Mouse (Mus musculus) embryonic facial prominence, embryonic 13.5 days (tissue): ENCODE results near the gene Rhbdd3. TPM values are rescaled to one million over a fixed set of nuclear protein-coding genes. Genes with fewer than 3 reads are reported as not detected.

Experiments
- ATAC-seq: fragments of 200-750 bp; cut with Nextera tagmentation; 2 replicates; pipeline ENCODE4 v1.8.0; 2017; ENCODE audit warnings: low read depth; ENCODE audit not compliant: insufficient number of reproducible peaks, insufficient read depth, low FRiP score, low TSS enrichment
- H3K27ac ChIP-seq: fragments of 300-500 bp; sonication (generic); 2 replicates; pipeline ENCODE4 v1.5.1; 2015; ENCODE audit warnings: moderate library complexity, mild to moderate bottlenecking, inconsistent platforms
- H3K27me3 ChIP-seq: fragments of 300-500 bp; sonication (generic); 2 replicates; pipeline ENCODE4 v1.6.1; 2015; ENCODE audit warnings: mild to moderate bottlenecking, inconsistent platforms
- H3K36me3 ChIP-seq: fragments of 300-500 bp; sonication (generic); 2 replicates; pipeline ENCODE4 v1.6.1; 2015; ENCODE audit warnings: mild to moderate bottlenecking, inconsistent platforms
- H3K4me1 ChIP-seq: fragments of 300-500 bp; sonication (generic); 2 replicates; pipeline ENCODE4 v1.6.1; 2015; ENCODE audit warnings: inconsistent platforms
- H3K4me2 ChIP-seq: fragments of 300-500 bp; sonication (generic); 2 replicates; pipeline ENCODE4 v1.6.1; 2015; ENCODE audit warnings: moderate library complexity, mild to moderate bottlenecking, inconsistent platforms
- H3K4me3 ChIP-seq: fragments of 300-500 bp; sonication (generic); 2 replicates; pipeline ENCODE4 v1.5.1; 2015; ENCODE audit warnings: mild to moderate bottlenecking, inconsistent platforms
- H3K9ac ChIP-seq: fragments of 300-500 bp; sonication (generic); 2 replicates; pipeline ENCODE4 v1.6.1; 2015; ENCODE audit warnings: mild to moderate bottlenecking, inconsistent platforms
- H3K9me3 ChIP-seq: fragments of 300-500 bp; sonication (generic); 2 replicates; pipeline ENCODE4 v1.6.1; 2016; ENCODE audit warnings: inconsistent platforms
- WGBS: fragments of 180-500 bp; shearing (Covaris S2); methylation state at CpG from one replicate; pipeline ENCODE4 v1.1.7; 2015; ENCODE audit warnings: mixed read lengths; 5-methylcytosine and 5-hydroxymethylcytosine counted together
- polyA plus RNA-seq: library from polyadenylated mRNA; unstranded; fragments of >200 nt; fragmentation: Nextera tagmentation; extraction: Ambion mirVana; gene quantifications from 2 replicates; pipeline ENCODE4 v1.2.1, GENCODE M21; 2015

The Rhbdd3 gene
- polyA plus RNA-seq, 1 experiment from 2014 or later = 27.9 TPM

DNA sequence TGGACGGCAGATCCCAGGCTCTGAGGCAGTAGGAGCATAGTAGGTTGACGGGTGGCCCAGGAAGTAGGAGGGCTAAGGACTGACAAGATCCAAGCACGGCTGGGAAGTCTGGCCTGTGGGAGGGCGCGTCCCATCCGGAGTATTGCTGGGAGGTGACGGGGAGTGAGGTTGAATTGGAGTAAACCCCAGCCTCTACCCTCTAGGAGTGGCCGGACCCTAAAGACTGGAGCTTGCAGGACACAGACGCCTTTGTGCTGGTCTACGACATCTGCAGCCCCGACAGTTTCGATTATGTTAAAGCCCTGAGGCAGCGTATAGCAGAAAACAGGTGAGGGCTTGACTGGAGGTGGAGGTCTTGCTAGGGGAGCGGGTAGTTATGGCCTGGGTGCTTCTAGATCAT, 39.5 kb upstream of the Rhbdd3 start:
- H3K27me3 ChIP-seq = peaks cover 95% of the 10 kb centered on the region
- no peaks in the 10 kb centered on the region for H3K9me3 ChIP-seq
- H3K4me1 ChIP-seq = peaks cover 61% of the 10 kb centered on the region
- H3K9ac ChIP-seq = no peak overlapping the region
- H3K4me2 ChIP-seq = peak overlapping the region; percentile 20; the same call in 1 of the 2 replicates
- no peak for ATAC-seq
- WGBS = 10% methylated on average over 14 of the region's 14 CpGs
- peak overlapping the region; percentile 14; the same call in 1 of the 2 replicates for H3K4me3 ChIP-seq
- no peak overlapping the region for H3K27ac ChIP-seq
- H3K36me3 ChIP-seq = peaks cover 6% of the 10 kb centered on the region; the same call in 1 of the 2 replicates

DNA sequence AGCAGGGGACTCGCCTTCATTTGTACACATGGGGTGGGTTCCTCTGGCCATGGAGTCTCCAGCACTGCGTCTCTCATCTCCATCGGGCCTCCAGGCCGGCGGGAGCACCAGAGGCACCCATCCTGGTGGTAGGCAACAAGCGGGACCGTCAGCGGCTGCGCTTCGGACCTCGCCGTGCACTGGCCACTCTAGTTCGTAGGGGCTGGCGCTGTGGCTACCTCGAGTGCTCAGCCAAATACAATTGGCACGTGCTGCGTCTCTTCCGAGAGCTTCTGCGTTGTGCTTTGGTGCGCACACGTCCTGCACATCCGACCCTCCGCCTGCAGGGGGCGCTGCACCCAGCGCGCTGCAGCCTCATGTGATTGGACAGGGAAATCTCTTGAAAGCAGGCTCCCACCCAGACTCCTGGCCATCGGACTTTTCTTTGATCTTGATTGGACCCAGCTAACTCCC, 39.0 kb upstream of the Rhbdd3 start:
- Histone ChIP-seq H3K27me3 (peaks cover 100% of the 10 kb centered on the region), H3K9me3 (no peaks in the 10 kb centered on the region), H3K36me3 (peaks cover 6% of the 10 kb centered on the region; the same call in 1 of the 2 replicates), H3K4me3 (peak overlapping the region; percentile 14; the same call in 1 of the 2 replicates), H3K9ac (no peak overlapping the region), H3K4me1 (peaks cover 66% of the 10 kb centered on the region), H3K4me2 (peak overlapping the region; percentile 20; the same call in 1 of the 2 replicates), H3K27ac (no peak overlapping the region)
- WGBS = 10% methylated on average over 27 of the region's 27 CpGs
- ATAC-seq = no peak

DNA sequence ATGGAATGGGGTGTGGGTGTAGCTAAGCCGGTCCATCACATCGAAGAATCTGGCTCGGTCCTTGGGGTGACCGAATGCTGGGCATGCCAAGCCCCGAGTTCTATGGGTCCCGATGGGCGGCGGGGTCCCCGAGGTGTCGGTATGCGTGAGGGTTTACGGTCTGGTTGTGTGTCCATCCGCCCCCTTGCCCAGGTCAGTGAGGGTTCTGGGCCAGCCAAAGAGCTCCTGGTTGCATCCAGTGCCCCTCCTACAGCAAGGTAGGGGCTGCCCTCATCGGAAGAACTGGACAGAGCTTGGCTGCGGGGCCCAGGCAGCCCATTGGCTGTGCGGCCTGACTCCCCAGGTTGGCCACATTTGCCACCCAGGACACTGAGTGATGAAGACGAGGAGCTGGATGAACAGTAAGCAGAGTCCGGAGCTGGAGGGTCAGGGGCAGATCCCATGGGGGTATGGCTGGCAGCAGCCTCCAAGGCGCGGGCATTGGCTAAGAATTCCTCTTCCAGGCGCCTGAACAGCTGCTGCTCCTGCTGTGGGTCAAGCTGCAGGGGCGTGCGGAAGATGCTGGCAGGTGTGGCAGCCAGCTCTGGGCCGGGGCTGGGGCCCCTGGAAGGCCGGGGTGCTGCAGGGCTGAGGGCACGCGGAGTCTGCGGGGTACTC, 37.8 kb upstream of the Rhbdd3 start:
- H3K9ac ChIP-seq = peak overlapping the region; percentile 71; the same call in 1 of the 2 replicates
- H3K4me3 ChIP-seq = peak overlapping the region; percentile 42
- peaks cover 89% of the 10 kb centered on the region for H3K27me3 ChIP-seq
- no peak for ATAC-seq
- H3K4me1 ChIP-seq = peaks cover 69% of the 10 kb centered on the region
- H3K36me3 ChIP-seq = peaks cover 6% of the 10 kb centered on the region; the same call in 1 of the 2 replicates
- H3K27ac ChIP-seq = no peak overlapping the region
- peak overlapping the region; percentile 95 for H3K4me2 ChIP-seq
- 54% methylated on average over 28 of the region's 28 CpGs for WGBS
- H3K9me3 ChIP-seq = no peaks in the 10 kb centered on the region

- ATAC-seq = peak; percentile 9; the same call in 1 of the 2 replicates
- H3K4me1 ChIP-seq = peaks cover 67% of the 10 kb centered on the region
- H3K36me3 ChIP-seq = peaks cover 6% of the 10 kb centered on the region; the same call in 1 of the 2 replicates
Measured at GRCm38 (mm10) chr11:5061413-5062139, 37.1 kb upstream of the Rhbdd3 start.

DNA sequence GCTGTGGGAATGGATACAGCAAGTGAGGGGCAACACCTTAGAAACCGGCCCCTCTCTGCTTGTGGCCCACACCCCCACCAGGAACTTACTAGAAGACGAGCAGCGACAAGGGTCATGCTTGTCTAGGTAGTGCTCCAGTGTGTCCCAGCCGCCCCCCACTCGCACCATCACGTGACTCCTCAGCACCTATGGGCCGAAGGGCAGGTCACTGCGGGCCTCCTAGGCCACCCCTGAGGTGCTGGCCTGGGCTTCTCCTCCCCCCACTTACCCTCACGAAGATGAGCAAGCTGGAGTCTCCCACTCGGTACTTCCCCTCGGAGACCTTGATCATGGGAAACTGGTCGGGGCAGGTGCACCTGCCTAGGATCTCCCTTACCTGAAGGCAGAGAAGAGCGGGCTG, 36.4 kb upstream of the Rhbdd3 start:
- Histone ChIP-seq H3K4me3 (peak overlapping the region; percentile 42), H3K9ac (peak overlapping the region; percentile 71), H3K9me3 (no peaks in the 10 kb centered on the region), H3K36me3 (peaks cover 6% of the 10 kb centered on the region; the same call in 1 of the 2 replicates), H3K27me3 (peaks cover 75% of the 10 kb centered on the region), H3K27ac (no peak overlapping the region), H3K4me2 (peak overlapping the region; percentile 95), H3K4me1 (peaks cover 66% of the 10 kb centered on the region)
- 16% methylated on average over 13 of the region's 13 CpGs for WGBS
- ATAC-seq = no peak

More at GRCm38 (mm10) chr11:5061413-5062139, 37.1 kb upstream of the Rhbdd3 start:
- H3K4me3 ChIP-seq = peak overlapping the region; percentile 42
- peaks cover 82% of the 10 kb centered on the region for H3K27me3 ChIP-seq
- no peaks in the 10 kb centered on the region for H3K9me3 ChIP-seq
- peak overlapping the region; percentile 71 for H3K9ac ChIP-seq
- no peak overlapping the region for H3K27ac ChIP-seq
- WGBS = 2% methylated on average over 62 of the region's 62 CpGs
- H3K4me2 ChIP-seq = peak overlapping the region; percentile 95

DNA sequence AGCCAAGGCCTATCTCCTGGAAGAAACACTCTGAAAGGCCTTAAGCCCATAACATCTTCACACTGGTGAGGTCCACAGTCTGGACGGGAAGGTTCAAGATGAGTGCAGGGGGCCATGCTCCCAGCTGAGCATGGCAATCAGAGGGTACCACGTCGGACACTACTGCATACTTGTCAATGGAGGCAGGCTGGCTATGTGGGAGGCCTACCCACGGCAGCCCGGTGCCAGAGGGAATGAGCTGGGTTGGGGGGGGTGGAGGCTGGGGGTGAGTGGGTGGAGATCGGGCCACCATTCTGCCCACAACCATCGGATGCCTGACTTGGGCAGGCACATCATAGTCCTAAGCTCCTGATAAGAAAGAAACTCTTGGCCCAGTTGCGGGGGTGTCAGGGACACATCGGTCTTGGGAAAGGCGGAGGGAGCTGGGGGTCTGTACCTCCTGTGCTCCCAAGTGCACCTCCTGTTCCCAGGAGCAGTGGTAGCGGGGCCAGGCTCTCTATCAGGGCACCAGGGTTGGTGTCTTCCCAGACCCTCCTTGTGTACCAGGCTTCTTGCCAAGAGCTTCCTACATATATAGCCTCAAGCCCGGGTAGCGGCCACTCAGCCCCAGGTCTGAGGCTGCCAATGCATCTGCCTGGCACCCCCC, 35.7 kb upstream of the Rhbdd3 start:
- H3K9me3 ChIP-seq = no peaks in the 10 kb centered on the region
- peak overlapping the region; percentile 95 for H3K4me2 ChIP-seq
- no peak overlapping the region for H3K27ac ChIP-seq
- peaks cover 8% of the 10 kb centered on the region for H3K36me3 ChIP-seq
- no peak overlapping the region for H3K9ac ChIP-seq
- no peak for ATAC-seq
- H3K27me3 ChIP-seq = peaks cover 68% of the 10 kb centered on the region
- H3K4me3 ChIP-seq = peak overlapping the region; percentile 42; the same call in 1 of the 2 replicates
- peaks cover 60% of the 10 kb centered on the region for H3K4me1 ChIP-seq
- 62% methylated on average over 13 of the region's 13 CpGs for WGBS

GRCm38 (mm10) chr11:5063561-5064281, 35.0 kb upstream of the Rhbdd3 start:
- Histone ChIP-seq H3K4me2 (peak overlapping the region; percentile 95), H3K36me3 (peaks cover 16% of the 10 kb centered on the region), H3K27ac (no peak overlapping the region), H3K4me1 (peaks cover 55% of the 10 kb centered on the region), H3K9ac (peak overlapping the region; percentile 86), H3K4me3 (peak overlapping the region; percentile 76), H3K9me3 (no peaks in the 10 kb centered on the region), H3K27me3 (peaks cover 61% of the 10 kb centered on the region)
- no peak for ATAC-seq
- 48% methylated on average over 31 of the region's 31 CpGs for WGBS

GRCm38 (mm10) chr11:5064282-5065055, 34.3 kb upstream of the Rhbdd3 start:
- peaks cover 23% of the 10 kb centered on the region for H3K36me3 ChIP-seq
- peak overlapping the region; percentile 86 for H3K9ac ChIP-seq
- H3K9me3 ChIP-seq = no peaks in the 10 kb centered on the region
- H3K27ac ChIP-seq = peak overlapping the region; percentile 66; the same call in 1 of the 2 replicates
- 15% methylated on average over 38 of the region's 38 CpGs for WGBS
- ATAC-seq = no peak
- peak overlapping the region; percentile 76 for H3K4me3 ChIP-seq
- H3K4me2 ChIP-seq = peak overlapping the region; percentile 95
- peaks cover 47% of the 10 kb centered on the region for H3K4me1 ChIP-seq
- peaks cover 53% of the 10 kb centered on the region for H3K27me3 ChIP-seq

DNA sequence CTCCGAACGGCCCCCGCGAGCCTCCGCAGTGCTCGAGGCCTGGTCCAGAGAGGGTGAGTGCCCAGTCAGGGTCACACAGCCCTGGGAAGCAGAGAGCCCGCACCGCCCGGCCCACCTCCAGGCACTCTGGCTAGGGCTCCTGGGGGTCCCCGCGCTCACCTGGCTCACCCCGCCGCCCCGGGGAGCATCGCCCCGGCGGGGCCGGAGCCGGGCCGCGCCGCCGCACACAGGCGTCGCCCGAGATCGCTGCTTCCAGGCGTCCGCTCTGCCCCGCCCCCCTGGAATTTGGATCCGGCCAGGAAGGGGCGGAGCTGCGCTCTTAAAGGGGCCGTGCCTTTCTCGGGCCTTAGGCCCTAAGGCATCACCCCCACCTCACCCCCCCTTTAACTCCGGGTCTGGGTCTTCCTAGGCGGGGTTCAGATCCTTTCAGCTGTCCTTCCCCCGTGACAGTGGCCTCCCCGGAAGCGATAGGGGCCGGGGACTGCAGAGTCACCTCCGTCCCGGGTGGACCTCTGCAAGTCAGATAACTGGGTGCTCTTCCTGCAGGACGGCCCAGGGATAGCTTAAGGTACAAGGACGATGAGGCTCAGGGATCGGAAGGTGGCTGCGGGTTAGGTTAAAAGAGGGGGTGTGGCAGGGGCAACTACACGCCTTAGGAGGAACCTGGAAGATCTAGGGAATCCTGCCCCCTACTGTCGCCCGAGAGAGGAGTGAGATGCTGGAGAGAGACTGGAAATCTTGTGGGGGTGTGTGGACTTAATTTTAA, 33.5 kb upstream of the Rhbdd3 start, which contains the start of gene Gas2l1:
Gene Gas2l1 (minus strand): TSS at position 272 of the 766 bp plus-strand sequence.
- WGBS = under 1% methylated on average over 47 of the region's 50 CpGs
- peak within 1 kb of the TSS; percentile 76 for H3K4me3 ChIP-seq
- peak within 1 kb of the TSS; percentile 66; the same call in 1 of the 2 replicates for H3K27ac ChIP-seq
- H3K9me3 ChIP-seq = no peaks in the 10 kb centered on the region
- H3K27me3 ChIP-seq = peaks cover 46% of the 10 kb centered on the region
- H3K36me3 ChIP-seq = peaks cover 29% of the 10 kb centered on the region
- H3K9ac ChIP-seq = peak within 1 kb of the TSS; percentile 86
- peak within 1 kb of the TSS; percentile 95 for H3K4me2 ChIP-seq
- peak; percentile 64 for ATAC-seq
- peaks cover 43% of the 10 kb centered on the region for H3K4me1 ChIP-seq

GRCm38 (mm10) chr11:5067063-5067462, 31.7 kb upstream of the Rhbdd3 start:
- H3K4me1 ChIP-seq = peaks cover 30% of the 10 kb centered on the region
- peaks cover 27% of the 10 kb centered on the region for H3K27me3 ChIP-seq
- peaks cover 41% of the 10 kb centered on the region for H3K36me3 ChIP-seq
- H3K27ac ChIP-seq = no peak overlapping the region
- H3K9me3 ChIP-seq = no peaks in the 10 kb centered on the region
- H3K4me2 ChIP-seq = no peak overlapping the region
- no peak for ATAC-seq
- no peak overlapping the region for H3K9ac ChIP-seq
- no peak overlapping the region for H3K4me3 ChIP-seq
